Mouse (Mus musculus): Measurements from ENCODE around the gene Ifnar1. TPM values are rescaled to one million over a fixed set of nuclear protein-coding genes. Genes with fewer than 3 reads are reported as not detected.
"Not testable (repeated sequence)": the region's sequence is repeated elsewhere in the genome, so short reads cannot be mapped to it uniquely, and the experiment has no call there.

Ifnar1 gene
- 55.0 and 58.4 TPM in 2 replicates for polyA plus RNA-seq (2014; fragmentation: Nextera tagmentation; extraction: Ambion mirVana)

GRCm38 (mm10) chr16:91484808-91485700 is at the start of gene Ifnar1:
TSS of gene Ifnar1 (plus strand) at chr16:91485238.
- peak; percentile 99 for ATAC-seq (ENCODE audit: insufficient number of reproducible peaks, low FRiP score, low TSS enrichment, low read depth)
- peak within 1 kb of the TSS; percentile 66 for H3K4me2 ChIP-seq (ENCODE audit: low read depth, severe bottlenecking)
- WGBS = under 1% methylated on average over 67 of the region's 68 CpGs
- H3K27ac ChIP-seq (replicated peaks; ENCODE audit: low read depth, low read length) = peak within 1 kb of the TSS; percentile 88
- no peaks in the 10 kb centered on the region for H3K9me3 ChIP-seq (ENCODE audit: control insufficient read depth, low read length)
- peak within 1 kb of the TSS; percentile 84 for H3K4me3 ChIP-seq (ENCODE audit: low read depth, low read length)
- no peaks in the 10 kb centered on the region for H3K27me3 ChIP-seq (ENCODE audit: control insufficient read depth, insufficient read depth, low read length)
- DNase-seq (ENCODE audit: low spot score) = peak; percentile 98
- H3K36me3 ChIP-seq (ENCODE audit: control insufficient read depth, insufficient read depth, low read length) = peaks cover 1% of the 10 kb centered on the region; the same call in 1 of the 2 replicates
- peaks cover 4% of the 10 kb centered on the region; the same call in 1 of the 2 replicates for H3K4me1 ChIP-seq (ENCODE audit: control insufficient read depth, insufficient read depth, low read length)
- peak within 1 kb of the TSS; percentile 85 for H3K9ac ChIP-seq (ENCODE audit: low read length)

DNA sequence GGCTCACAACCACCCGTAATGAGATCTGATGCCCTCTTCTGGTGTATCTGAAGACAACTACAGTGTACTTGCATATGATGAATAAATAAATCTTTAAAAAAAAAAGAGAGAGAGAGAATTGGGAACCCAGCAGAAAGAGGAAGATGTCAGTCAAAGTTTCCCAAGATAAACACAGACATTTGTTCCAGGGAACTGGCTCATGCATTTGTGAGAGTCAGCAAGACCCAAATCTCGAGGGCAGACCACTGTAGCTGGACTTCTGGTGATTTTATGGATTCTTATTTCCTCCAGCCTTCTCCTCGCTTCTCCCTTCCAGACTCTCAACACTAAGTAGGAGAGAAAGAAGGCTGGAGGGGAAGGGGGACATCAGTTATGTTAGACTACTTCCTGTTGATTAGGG is 47.0 kb upstream of the Ifnar1 start:
- DNase-seq (ENCODE audit: low spot score) (no peak), ATAC-seq (ENCODE audit: insufficient number of reproducible peaks, low FRiP score, low TSS enrichment, low read depth) (no peak)
- Histone ChIP-seq H3K4me3 (ENCODE audit: low read depth, low read length) (no peak overlapping the region), H3K27ac (replicated peaks; ENCODE audit: low read depth, low read length) (no peak overlapping the region), H3K27me3 (ENCODE audit: control insufficient read depth, insufficient read depth, low read length) (no peaks in the 10 kb centered on the region), H3K9me3 (ENCODE audit: control insufficient read depth, low read length) (no peaks in the 10 kb centered on the region), H3K9ac (ENCODE audit: low read length) (no peak overlapping the region), H3K4me2 (ENCODE audit: low read depth, severe bottlenecking) (no peak overlapping the region), H3K4me1 (ENCODE audit: control insufficient read depth, insufficient read depth, low read length) (no peaks in the 10 kb centered on the region), H3K36me3 (ENCODE audit: control insufficient read depth, insufficient read depth, low read length) (no peaks in the 10 kb centered on the region)
- WGBS = 81% methylated on average over 3 of the region's 3 CpGs

DNA sequence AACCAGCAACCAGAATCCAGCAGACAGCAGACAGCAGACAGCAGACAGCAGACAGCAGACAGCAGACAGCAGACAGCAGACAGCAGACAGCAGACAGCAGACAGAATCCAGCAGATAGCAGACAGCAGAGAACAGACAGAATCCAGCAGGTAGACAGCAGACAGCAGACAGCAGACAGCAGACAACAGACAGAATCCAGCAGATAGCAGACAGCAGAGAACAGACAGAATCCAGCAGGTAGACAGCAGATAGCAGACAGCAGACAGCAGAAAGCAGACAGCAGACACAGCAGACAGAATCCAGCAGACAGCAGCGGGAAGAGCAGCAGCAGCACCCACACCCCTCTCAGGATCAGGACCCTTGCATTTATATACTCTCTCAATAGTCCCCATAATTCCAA is 46.4 kb upstream of the Ifnar1 start:
- not testable (repeated sequence) for DNase-seq (ENCODE audit: low spot score); H3K4me2 ChIP-seq (ENCODE audit: low read depth, severe bottlenecking); H3K9me3 ChIP-seq (ENCODE audit: control insufficient read depth, low read length); H3K27me3 ChIP-seq (ENCODE audit: control insufficient read depth, insufficient read depth, low read length); H3K27ac ChIP-seq (replicated peaks; ENCODE audit: low read depth, low read length); H3K4me3 ChIP-seq (ENCODE audit: low read depth, low read length); H3K9ac ChIP-seq (ENCODE audit: low read length); H3K4me1 ChIP-seq (ENCODE audit: control insufficient read depth, insufficient read depth, low read length); ATAC-seq (ENCODE audit: insufficient number of reproducible peaks, low FRiP score, low TSS enrichment, low read depth); H3K36me3 ChIP-seq (ENCODE audit: control insufficient read depth, insufficient read depth, low read length)
- 76% methylated on average over 1 of the region's 1 CpGs for WGBS

DNA sequence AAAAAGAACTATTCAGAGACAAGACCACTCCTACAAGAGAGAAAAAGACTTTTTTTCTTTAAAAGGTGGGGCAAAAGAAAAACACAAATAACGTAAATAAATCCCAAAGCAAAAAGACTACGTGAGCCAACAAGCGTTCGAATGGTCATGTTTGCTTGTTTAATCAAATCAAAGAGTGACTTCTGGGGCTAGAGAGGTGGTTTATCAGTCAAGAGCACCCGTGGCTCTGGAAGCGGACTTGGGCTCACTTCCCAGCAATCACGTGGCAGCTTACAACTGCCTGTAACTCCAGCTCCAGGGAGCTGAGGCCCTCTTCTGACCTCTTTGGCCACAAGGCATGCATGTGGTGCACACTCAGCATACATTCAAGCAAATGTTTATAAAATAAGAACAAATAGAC is 43.7 kb upstream of the Ifnar1 start:
- no peak overlapping the region for H3K9ac ChIP-seq (ENCODE audit: low read length)
- H3K36me3 ChIP-seq (ENCODE audit: control insufficient read depth, insufficient read depth, low read length) = no peaks in the 10 kb centered on the region
- DNase-seq (ENCODE audit: low spot score) (no peak), ATAC-seq (ENCODE audit: insufficient number of reproducible peaks, low FRiP score, low TSS enrichment, low read depth) (no peak)
- H3K4me1 ChIP-seq (ENCODE audit: control insufficient read depth, insufficient read depth, low read length) = no peaks in the 10 kb centered on the region
- 72% methylated on average over 7 of the region's 7 CpGs for WGBS
- H3K4me2 ChIP-seq (ENCODE audit: low read depth, severe bottlenecking) = no peak overlapping the region
- no peak overlapping the region for H3K27ac ChIP-seq (replicated peaks; ENCODE audit: low read depth, low read length)
- H3K27me3 ChIP-seq (ENCODE audit: control insufficient read depth, insufficient read depth, low read length) = no peaks in the 10 kb centered on the region
- no peak overlapping the region for H3K4me3 ChIP-seq (ENCODE audit: low read depth, low read length)
- H3K9me3 ChIP-seq (ENCODE audit: control insufficient read depth, low read length) = no peaks in the 10 kb centered on the region

DNA sequence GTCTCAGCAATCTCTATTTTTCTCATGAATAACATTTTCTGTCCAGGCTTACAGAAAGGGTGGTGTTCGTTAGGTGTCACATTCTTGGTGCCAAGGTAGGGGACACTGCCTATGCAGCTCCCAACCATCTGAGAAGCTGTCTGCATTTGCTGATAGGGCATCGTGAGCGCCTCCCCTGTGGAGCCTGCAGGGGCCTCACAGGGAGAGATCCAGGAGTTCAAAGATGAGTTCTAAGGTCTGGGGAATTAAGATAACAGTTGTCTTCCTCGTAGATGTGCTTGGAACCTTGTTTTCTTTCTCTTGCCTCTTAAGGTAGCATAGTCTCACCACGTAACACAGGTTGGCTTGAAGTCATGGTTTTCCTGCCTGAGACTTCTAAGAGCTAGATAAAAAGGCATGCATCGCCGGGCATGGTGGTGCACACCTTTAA is 43.2 kb upstream of the Ifnar1 start:
- Histone ChIP-seq H3K36me3 (ENCODE audit: control insufficient read depth, insufficient read depth, low read length) (no peaks in the 10 kb centered on the region), H3K4me3 (ENCODE audit: low read depth, low read length) (no peak overlapping the region), H3K9ac (ENCODE audit: low read length) (no peak overlapping the region), H3K4me1 (ENCODE audit: control insufficient read depth, insufficient read depth, low read length) (no peaks in the 10 kb centered on the region), H3K4me2 (ENCODE audit: low read depth, severe bottlenecking) (no peak overlapping the region), H3K27ac (replicated peaks; ENCODE audit: low read depth, low read length) (no peak overlapping the region), H3K9me3 (ENCODE audit: control insufficient read depth, low read length) (no peaks in the 10 kb centered on the region), H3K27me3 (ENCODE audit: control insufficient read depth, insufficient read depth, low read length) (no peaks in the 10 kb centered on the region)
- no peak for ATAC-seq (ENCODE audit: insufficient number of reproducible peaks, low FRiP score, low TSS enrichment, low read depth)
- no peak for DNase-seq (ENCODE audit: low spot score)
- 82% methylated on average over 7 of the region's 7 CpGs for WGBS

DNA sequence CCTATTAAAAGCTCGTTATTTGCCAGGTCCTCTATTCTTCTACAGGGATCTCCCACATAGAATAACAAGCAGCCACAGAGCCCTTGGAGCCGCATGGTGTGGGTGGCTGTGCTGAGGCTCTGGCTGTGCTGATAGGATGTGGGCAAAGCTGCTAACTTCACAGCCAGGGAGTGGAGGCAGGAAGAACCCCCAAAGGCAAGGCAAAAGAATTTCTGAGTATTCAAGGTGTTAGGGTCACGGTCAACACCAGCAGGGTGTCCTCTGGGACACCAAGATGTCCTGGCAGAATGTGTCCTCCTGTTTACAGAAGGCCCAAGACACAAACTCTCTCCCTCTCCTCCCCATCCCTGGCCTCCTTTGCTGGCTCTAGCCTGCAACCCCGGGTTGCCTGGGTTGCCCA is 42.6 kb upstream of the Ifnar1 start:
- Histone ChIP-seq H3K4me1 (ENCODE audit: control insufficient read depth, insufficient read depth, low read length) (no peaks in the 10 kb centered on the region), H3K9me3 (ENCODE audit: control insufficient read depth, low read length) (no peaks in the 10 kb centered on the region), H3K4me3 (ENCODE audit: low read depth, low read length) (no peak overlapping the region), H3K27ac (replicated peaks; ENCODE audit: low read depth, low read length) (no peak overlapping the region), H3K36me3 (ENCODE audit: control insufficient read depth, insufficient read depth, low read length) (no peaks in the 10 kb centered on the region), H3K9ac (ENCODE audit: low read length) (no peak overlapping the region), H3K4me2 (ENCODE audit: low read depth, severe bottlenecking) (no peak overlapping the region), H3K27me3 (ENCODE audit: control insufficient read depth, insufficient read depth, low read length) (no peaks in the 10 kb centered on the region)
- DNase-seq (ENCODE audit: low spot score) (no peak), ATAC-seq (ENCODE audit: insufficient number of reproducible peaks, low FRiP score, low TSS enrichment, low read depth) (no peak)
- WGBS = 64% methylated on average over 4 of the region's 4 CpGs

- DNase-seq (ENCODE audit: low spot score) (no peak), ATAC-seq (ENCODE audit: insufficient number of reproducible peaks, low FRiP score, low TSS enrichment, low read depth) (no peak)
- Histone ChIP-seq H3K27ac (replicated peaks; ENCODE audit: low read depth, low read length) (no peak overlapping the region), H3K4me3 (ENCODE audit: low read depth, low read length) (no peak overlapping the region), H3K9ac (ENCODE audit: low read length) (no peak overlapping the region), H3K9me3 (ENCODE audit: control insufficient read depth, low read length) (no peaks in the 10 kb centered on the region), H3K4me1 (ENCODE audit: control insufficient read depth, insufficient read depth, low read length) (no peaks in the 10 kb centered on the region), H3K36me3 (ENCODE audit: control insufficient read depth, insufficient read depth, low read length) (no peaks in the 10 kb centered on the region), H3K27me3 (ENCODE audit: control insufficient read depth, insufficient read depth, low read length) (no peaks in the 10 kb centered on the region), H3K4me2 (ENCODE audit: low read depth, severe bottlenecking) (no peak overlapping the region)
- WGBS = 55% methylated on average over 8 of the region's 8 CpGs
These were observed 41.8 kb upstream of the Ifnar1 start for GRCm38 (mm10) chr16:91443211-91443611.

DNA sequence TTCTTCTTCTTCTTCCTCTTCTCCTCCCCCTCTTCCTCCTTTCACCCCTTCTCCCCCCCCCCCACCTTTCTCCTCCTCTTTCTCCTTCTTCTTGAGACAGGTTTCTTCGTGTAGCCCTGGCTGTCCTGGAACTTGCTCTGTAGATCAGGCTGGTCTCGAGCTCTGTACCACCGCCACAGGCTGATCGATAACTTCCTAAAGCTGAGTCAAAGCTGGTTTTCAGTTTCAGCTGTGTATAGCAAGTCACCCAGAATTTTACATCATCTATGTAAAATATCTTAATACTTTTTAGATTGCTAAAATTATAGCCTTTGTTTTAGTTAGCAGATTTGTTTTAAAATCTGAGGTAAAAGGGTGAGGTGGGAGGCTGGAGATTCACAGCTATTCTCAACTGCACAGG is 40.2 kb upstream of the Ifnar1 start:
- H3K4me3 ChIP-seq (ENCODE audit: low read depth, low read length) = no peak overlapping the region
- H3K36me3 ChIP-seq (ENCODE audit: control insufficient read depth, insufficient read depth, low read length) = no peaks in the 10 kb centered on the region
- H3K27me3 ChIP-seq (ENCODE audit: control insufficient read depth, insufficient read depth, low read length) = no peaks in the 10 kb centered on the region
- WGBS = 80% methylated on average over 4 of the region's 4 CpGs
- ATAC-seq (ENCODE audit: insufficient number of reproducible peaks, low FRiP score, low TSS enrichment, low read depth) (no peak), DNase-seq (ENCODE audit: low spot score) (no peak)
- no peaks in the 10 kb centered on the region for H3K4me1 ChIP-seq (ENCODE audit: control insufficient read depth, insufficient read depth, low read length)
- no peak overlapping the region for H3K9ac ChIP-seq (ENCODE audit: low read length)
- H3K4me2 ChIP-seq (ENCODE audit: low read depth, severe bottlenecking) = no peak overlapping the region
- no peaks in the 10 kb centered on the region for H3K9me3 ChIP-seq (ENCODE audit: control insufficient read depth, low read length)
- H3K27ac ChIP-seq (replicated peaks; ENCODE audit: low read depth, low read length) = no peak overlapping the region

Data from limb, embryonic 11.5 days (tissue).